Mouse (Mus musculus) forelimb bud, embryonic 11.5 days (tissue): Measurements from ENCODE around the gene Rab6b.

Experiments
- DNase-seq: peaks from one replicate; pipeline ENCODE4 v3.0.0-alpha.2; 2012; ENCODE audit warnings: low read depth, low spot score

Rab6b gene

DNA sequence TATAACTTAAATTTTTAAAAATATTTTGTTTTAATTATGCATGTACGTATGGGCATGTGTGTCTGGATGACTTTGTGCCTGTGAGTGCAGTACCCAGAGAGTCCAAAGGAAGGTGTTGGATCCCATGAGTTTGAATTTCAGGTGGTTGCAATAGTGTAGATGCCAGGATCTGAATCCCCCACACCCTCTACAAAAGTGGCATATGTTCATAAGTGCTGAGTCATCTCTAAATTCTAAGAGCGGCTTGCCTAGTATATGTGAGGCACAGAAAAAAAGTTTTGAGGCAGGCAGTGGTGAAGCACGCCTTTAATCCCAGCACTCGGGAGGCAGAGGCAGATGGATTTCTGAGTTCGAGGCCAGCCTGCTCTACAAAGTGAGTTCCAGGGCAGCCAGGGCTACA, 94.2 kb downstream of the Rab6b start:
- DNase-seq, result no peak

DNA sequence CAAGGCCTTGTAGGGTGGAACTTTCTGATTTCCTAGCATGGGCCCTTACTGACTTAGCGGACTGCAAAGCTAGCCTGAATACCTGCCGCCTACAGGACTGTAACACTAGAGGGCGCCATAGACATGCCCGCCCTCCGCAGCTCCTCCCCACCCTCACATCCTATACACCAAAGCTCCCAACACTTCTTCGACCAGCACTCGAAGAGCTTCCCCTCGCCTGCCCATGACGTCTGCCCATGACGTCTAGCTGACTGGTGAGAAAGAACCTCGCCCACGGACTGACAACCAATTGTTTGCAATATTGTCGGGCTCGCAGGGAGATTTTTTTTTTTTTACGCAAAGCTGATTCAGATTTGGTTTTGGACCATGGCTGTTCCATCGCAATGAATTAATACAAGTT, 96.3 kb downstream of the Rab6b start:
- peak; percentile 82 for DNase-seq

DNA sequence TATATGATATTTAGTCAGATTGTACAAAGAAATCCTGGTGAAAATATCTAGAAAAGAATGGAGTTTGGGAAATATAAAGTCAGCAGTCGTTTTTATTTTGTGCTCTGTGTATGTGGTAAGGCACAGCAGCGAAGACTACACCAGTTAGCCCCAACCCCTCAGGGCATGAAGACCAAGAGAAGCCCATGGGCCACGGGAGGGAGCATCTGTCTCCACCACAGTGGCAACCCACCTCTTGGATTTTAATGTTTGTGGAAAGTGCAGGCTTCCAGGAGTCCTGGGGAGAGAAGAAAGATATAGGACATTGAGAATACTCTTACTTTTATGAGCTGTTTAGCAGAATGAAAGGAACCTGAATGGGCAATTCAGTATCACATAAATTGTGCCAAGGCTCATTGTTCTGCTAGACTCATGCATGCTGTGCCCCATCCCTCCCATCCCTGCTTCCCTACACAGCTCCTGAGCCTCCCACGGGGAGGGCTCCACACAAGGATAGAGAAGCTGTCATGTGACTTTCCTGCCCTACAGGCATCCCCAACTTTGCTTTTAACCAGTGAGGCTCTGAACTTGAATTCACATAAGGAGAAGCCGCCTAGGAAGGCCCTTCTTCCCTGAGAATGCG, 97.3 kb downstream of the Rab6b start:
- DNase-seq, result no peak

DNA sequence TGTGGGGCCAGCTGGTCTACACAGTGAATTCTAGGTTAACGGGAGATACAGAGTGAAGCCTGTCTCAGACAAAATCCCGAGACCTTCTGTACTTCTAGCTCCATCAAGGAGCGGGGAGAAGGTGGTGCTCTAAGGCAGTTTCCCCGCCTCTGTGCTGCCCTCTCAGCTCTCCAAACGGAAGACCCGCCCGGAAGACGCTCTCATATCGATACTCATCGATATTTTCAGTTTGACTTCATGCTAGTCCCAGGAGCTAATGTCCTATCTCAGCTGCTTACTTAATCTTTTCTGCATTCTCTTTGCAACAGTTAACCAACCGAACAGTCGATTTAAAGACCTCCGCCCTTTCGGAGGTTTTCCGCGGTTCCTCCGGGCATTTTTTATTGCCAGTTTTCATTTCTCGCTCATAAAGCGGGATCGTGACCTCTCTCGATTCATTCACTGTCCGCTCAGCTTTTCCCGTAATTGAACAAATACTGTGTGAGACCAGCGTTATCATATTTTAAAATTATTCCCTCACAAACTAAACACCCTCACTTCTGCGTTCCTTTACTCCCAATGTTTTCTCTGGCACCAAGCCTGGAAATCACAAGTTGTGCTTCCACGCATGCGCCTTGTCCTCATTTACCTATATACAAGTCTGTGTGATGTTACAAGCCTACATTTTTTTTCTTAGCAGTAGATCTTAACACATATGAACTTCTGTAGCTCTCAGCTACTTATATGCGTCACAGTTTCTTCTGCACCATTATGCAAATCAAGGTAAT, 101.2 kb downstream of the Rab6b start:
- DNase-seq, result no peak

DNA sequence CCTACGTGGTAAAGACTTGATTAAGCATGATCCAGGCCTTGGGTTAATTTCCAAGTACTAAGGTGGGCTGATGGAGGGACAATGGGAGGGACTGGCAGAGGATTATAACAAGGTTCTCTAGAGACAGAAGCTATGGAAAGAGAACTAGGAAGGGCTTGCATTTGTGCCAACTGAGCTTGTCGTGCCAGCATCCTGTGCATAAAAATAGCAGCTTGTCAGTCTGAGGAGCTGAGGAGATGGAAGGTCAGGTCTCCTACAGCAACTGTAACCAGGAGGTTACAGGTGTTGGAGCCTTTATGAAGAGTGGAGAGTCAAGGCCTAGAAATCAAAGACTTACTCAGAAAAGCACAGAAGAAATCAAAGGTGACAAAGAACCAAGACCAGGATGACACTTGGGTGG, 102.0 kb downstream of the Rab6b start:
- no peak for DNase-seq

DNA sequence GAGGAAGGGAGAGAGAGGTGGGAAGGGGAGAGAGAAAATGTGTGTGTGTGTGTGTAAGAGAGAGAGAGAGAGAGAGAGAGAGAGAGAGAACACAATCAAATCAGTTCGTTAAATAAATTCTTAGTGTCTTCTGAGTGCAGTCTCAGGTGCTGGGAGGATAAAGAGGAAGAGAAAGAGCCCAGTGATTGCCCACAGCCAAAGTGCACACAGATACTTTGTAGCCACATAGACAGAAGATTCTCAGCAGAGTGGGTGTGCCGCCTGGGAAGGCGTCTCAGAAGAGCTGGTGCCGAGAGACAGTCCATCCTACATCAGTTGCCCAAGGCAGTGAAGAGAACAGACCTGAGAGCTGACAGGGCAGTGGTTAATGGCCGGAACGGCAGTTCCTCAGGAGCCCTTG, 102.7 kb downstream of the Rab6b start:
- no peak for DNase-seq

DNA sequence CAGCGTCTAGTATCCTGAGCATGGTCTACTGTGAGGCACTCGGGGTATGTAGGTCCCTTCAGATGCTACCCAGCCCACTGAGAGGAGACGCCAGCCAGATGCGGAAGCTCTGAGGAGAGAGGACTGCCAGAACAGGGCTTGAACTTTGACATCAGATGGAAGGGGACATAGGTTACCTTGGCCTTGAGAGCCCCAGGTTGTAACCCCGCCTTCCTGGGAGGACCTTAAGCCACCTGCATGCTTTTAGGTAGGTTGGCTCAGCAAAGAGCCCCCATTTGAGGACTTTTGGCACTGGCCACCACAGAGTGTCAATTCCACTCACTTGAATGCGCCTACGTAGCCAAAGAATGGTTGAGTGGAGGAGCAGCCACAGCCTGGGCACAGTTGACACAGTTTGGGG, 113.1 kb downstream of the Rab6b start:
- DNase-seq, result no peak

DNA sequence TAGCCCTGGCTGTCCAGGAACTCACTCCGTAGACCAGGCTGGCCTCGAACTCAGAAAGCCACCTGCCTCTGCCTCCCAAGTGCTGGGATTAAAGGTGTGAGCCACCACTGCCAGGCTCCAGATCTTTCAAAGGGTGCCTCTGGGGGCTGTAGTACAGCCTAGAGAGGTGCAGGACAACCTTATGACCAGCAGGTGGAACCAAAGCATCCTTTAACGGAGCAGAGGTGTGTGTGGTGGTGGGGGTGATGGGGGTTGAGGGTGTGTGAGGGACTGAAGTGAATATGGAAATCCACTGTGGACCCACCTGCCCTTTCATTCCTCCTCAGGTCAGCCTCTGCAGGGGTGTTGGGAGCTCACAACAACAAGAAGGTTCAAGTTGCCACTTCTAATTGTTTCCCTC, 113.9 kb downstream of the Rab6b start:
- no peak for DNase-seq

DNA sequence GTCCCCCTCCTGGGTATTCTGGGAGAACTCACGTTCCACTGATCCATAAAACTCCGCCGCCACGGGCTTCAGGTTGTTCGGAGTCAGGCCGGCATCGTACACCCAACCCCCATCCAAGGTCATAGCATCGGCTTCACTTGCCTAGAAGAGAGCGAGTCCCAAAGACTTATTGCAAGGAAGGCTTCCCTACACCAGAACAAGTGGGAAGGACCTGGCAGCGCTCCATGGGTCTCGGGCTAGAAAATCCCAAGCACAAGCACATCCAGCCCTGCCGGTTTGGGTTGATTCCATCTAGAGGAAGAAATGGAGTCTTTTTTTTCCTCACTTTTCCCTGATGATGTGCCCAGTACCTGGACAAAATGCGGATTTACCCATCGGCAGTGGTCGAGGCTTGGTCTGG, 115.2 kb downstream of the Rab6b start:
- no peak for DNase-seq

DNA sequence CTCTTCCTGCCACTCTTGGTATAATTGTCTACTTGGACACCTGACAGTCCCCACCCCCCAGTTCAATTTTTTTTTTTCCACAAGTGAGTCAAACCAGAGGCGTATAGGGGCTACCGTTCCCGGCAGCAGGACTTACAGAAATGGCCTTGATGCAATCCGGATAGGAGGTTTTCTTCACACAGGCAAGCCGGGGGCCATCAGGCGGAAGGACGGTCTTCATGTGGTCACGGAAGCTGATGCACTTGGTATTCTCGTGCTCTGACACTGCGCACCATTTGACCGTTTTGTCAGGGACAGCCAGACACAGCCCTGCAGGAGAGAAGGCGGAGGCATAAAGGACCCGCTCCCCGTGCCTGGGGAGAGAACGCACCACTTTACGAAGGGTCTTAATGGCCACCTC, 116.2 kb downstream of the Rab6b start:
- DNase-seq, result no peak

DNA sequence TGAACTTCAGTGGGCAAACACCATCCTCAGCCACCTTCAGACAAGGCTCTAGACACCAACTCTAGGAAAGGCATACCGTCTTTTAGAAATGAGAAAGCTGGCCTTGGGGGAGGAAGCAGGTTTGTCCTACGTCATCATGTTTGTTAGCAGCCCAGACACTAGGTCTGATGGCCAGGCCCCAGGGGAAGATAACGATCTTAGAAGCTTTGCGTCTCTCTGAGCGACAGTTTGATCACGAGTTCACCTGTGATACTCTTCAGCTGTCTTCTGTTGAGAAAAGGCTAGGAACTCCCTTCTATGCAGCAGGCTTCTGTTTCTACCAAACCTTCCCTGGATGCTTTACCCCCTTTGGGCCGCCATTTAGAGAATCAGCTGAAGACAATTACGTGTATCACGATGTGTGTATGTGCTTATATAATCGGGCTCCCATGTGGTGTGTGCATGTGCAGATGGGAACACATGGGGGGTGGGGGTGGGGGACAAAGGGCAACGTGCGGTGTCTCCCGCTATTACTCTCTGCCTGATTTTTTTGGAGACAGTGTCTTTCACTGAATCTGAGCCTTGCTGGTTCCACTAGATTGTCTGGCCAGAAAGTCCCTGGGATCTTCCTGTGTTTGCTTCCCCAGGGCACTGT, 116.9 kb downstream of the Rab6b start:
- no peak for DNase-seq

DNA sequence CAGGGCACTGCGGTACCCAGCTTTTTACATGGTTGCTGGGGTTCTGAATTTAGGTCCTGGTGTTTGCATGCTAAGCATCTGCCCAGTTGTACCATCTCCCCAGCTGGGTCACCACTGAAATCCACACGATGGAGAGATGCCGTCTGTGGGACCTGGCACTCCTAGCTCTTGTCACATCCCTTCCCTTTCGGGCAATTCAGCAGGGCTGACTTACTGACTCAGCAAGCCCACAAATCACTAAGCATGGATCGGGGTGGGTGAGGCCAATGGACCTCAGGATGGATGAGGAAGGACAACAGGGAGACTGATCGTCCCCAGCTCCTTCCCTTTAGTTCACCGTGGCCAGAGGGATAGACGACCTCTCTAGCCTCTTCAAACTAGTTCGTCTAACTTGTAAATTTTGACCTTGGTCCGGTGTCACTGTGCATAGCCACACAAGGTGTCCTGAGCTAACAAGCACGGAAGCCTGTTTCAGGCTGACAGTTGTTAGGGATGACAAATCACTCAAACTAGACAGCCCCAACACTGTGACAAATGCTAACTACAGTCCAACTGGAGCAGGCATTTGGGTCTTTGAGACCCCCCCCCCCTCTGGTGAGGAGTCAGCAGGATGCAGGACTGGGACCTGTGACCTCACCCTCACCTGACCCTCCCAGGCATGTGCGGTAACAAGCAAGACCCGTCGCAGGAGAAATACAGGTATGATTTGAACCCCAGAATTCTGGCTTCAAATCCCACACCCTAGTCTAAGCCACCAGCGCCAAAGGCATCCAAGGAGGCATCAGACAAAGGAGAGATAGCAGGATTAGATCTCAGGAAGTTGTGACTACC, 117.7 kb downstream of the Rab6b start:
- DNase-seq, result no peak

DNA sequence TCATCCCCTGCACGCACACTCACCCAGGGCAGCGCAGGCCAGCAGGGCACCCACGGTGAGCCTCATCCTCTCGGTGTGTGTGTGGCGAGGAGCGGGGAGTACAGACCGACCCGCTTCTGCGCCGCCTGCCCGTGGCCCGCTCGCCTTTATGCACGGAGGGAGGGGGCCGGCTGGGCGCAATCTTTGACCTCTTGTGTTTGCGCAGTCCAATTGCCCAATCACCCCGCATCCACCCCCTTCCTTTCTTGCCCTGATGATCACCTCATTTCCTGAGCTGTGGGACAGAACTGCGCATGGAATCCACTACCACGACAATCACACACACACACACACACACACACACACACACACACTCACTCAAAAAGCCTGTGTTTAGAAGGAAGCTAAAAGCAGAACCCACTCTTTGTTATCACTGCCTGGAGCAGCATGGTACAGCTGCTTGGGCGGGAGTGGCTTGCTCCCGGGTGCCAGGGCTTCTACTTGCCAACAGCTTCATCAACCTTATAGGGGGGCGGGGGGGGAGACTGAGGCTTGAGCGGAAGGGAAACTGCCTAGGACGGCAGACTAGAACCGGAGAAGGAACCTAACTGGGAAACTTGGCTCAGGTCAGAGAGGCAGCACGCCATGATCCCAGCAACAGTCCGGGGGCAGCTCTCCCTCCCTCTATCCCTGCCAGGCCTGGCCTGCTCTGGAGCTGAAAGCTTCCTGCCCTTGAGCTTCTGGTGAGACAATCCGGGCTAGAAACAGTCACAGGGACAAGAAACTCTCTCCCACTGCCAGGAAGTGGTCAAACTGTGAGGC, 118.8 kb downstream of the Rab6b start, which contains the start of the genes Gm20425 and Trf:
Gene Gm20425 (minus strand): TSS at position 157 of the 801 bp plus-strand sequence.
Gene Trf (minus strand): TSS at position 294 of the 801 bp plus-strand sequence.
- no peak for DNase-seq

DNA sequence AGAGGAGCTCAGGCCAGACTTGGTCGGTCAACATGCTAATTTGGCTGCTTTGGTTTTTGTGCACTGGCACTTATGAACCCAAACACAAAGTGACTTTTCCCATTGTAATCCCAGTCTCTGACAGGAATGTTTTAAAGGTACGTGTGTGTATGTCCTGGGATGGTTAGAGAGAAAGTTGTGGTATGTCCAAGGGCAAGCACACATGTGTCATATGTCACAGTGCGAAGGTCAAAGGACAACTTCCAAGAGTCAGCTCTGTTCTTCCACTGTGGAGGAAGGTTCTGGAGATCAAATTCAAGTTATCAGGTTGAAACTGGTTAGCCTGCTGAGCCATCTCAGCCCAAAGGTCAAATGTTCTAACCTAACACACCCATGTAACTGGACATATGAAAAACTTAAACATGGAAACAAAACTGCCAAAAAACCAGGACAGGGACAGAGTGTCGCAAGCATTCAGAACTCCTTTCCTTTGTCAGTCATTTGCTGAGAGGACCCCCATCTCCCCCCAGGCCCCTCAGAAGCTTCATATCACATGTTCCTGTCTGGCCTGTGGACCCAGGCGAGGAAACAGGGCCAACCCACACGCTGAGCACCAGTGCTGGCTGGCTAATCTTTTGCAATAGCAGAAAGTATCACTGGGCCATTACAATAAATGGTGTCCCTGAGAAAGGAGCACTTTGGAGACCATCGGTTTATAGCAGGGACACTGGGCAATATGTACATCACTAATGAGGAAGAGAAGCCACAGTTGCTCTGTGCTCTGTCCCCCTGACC, 120.8 kb downstream of the Rab6b start:
- no peak for DNase-seq

DNA sequence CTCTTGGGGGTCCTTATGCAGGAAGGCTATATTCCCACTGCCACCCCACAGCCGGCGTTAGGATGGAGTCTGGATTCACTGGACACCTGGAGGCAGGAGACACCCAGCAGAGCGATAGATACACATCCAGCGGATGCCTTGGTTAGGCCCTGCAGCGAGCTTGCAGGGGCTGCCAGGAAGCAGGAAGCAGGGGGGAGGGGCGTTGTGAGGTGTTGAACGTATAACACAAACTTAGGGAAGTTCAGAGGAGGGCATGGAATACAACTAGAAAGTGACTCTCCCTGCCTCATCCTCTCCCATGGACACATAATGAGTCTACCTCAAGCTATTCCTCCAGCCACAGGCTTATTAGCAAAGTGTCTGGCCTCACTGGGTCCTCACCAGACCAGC, 121.4 kb downstream of the Rab6b start:
- DNase-seq, result no peak

DNA sequence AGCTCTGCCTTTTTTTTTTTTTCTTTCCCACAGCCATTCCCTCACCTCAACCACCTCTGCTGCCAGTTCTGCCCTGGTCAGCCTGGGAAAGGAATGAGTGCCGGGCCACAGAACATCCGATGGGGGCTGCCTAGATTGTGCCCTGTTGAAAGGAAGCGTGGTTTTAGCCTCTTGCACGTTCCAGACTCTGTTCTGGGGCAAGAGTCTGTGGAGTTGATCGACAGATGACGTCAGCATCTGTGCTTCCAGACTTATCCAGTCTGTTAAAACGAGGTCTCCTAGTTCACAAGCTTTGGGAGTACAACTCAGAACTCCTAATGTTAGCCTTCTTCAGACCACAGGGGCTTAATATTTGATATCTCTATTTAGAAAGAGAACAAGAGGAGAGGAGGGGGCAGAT, 122.5 kb downstream of the Rab6b start:
- no peak for DNase-seq

DNA sequence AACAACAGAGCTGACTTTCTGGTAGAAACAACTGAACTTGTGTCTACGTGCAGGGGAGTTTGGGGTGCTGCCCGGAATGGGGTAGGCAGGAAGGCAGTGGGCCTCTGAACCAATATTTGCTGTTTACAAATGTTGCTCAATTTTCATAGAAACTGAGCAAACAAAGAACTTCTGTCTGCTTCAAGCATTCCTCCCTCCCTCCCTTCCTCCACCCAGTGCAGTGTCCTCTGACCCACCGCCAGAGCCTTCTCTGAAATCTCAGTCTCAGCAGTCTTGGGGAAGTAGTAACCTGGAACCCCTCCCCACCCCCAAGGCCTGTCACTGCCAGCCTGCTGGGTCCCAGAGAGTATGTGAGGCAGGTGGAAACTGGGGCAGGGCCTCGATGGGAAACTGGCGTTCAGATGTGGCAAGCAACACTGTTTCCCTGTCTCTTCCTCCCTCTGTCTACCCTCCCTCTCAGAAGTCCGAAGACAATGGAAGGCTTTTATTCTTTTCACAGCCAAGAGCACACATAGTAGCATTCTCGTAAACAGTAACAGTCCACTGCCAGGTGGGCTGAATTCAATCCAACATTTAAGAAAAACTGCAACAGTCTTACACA, 123.1 kb downstream of the Rab6b start:
- no peak for DNase-seq
